Mouse (Mus musculus): ENCODE data around the gene Josd2.

GRCm38 (mm10) chr7:44437933-44438332, 29.8 kb upstream of the Josd2 start:
- TF ChIP-seq CTCF (IDR thresholded peaks at IDR 0.05; ENCODE audit: borderline replicate concordance, extremely low read depth, insufficient read depth, insufficient read length): no peak
- no peak for TF ChIP-seq POLR2A (IDR thresholded peaks at IDR 0.05; ENCODE audit: borderline replicate concordance, extremely low read depth, insufficient read depth, insufficient read length, poor library complexity, severe bottlenecking)
